Mouse (Mus musculus): Measurements from ENCODE around the gene Apol7b.
"Not testable (repeated sequence)": the region's sequence is repeated elsewhere in the genome, so short reads cannot be mapped to it uniquely, and the experiment has no call there.

DNA sequence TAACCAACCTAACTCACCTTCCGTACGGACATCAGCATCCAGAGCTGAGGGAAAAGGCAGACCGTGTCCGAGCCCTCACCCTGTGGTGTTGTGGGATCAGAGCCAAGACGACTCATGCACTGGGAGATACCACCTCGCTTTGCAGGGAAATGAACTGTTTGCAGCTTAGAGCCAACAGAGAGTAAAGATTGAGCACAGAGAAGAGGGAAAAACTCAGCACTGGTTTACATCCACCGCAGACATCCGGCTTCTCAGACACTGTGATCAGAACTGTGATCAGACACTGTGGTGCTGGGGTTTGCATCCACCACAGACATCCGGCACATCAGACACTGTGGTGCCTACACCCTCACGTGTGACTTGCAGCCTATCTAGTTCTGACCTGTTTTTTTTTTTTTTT, 40.9 kb downstream of the Apol7b start:
- TF ChIP-seq CTCF (IDR thresholded peaks at IDR 0.05; ENCODE audit: control insufficient read depth, insufficient read depth, insufficient read length); MAX (IDR thresholded peaks at IDR 0.05); CEBPB (IDR thresholded peaks at IDR 0.05; ENCODE audit: low read depth); FOSL1 (IDR thresholded peaks at IDR 0.05; ENCODE audit: insufficient read depth, low read length, poor library complexity, severe bottlenecking); MYOD1 (IDR thresholded peaks at IDR 0.05; ENCODE audit: control insufficient read depth, insufficient read length, low read depth): not testable (repeated sequence)
- peak; percentile 44 for TF ChIP-seq USF1 (IDR thresholded peaks at IDR 0.05; ENCODE audit: low read depth)

Measured in C2C12 (cell line).